Mouse (Mus musculus) liver, embryonic 11.5 days (tissue): Measurements from ENCODE around the gene Mtus2. TPM values are rescaled to one million over a fixed set of nuclear protein-coding genes. Genes with fewer than 3 reads are reported as not detected.
A peak's percentile ranks its signal among the peaks of the same experiment; 100 is the strongest.

Source experiments
- ATAC-seq: fragments of 200-750 bp; cut with Nextera tagmentation; replicated peaks from 2 replicates; pipeline ENCODE4 v1.8.0; 2017; ENCODE audit warnings: moderate number of reproducible peaks, mild to moderate bottlenecking, moderate TSS enrichment, moderate library complexity; ENCODE audit not compliant: low FRiP score
- DNase-seq: peaks from one replicate; pipeline ENCODE4 v3.0.0-alpha.2; 2017; ENCODE audit warnings: low spot score
- H3K27ac ChIP-seq: fragments of 300-500 bp; sonication (generic); 2 replicates; pipeline ENCODE4 v1.5.1; 2014; ENCODE audit warnings: mild to moderate bottlenecking, low read depth, low read length, control low read depth
- H3K27me3 ChIP-seq: fragments of 300-500 bp; sonication (generic); replicated peaks from 2 replicates; pipeline ENCODE4 v1.6.1; 2014; ENCODE audit warnings: low read length, mixed read lengths; ENCODE audit not compliant: control insufficient read depth, insufficient read depth
- H3K36me3 ChIP-seq: fragments of 300-500 bp; sonication (generic); 2 replicates; pipeline ENCODE4 v1.6.1; 2014; ENCODE audit warnings: mild to moderate bottlenecking, low read length, moderate library complexity, mixed read lengths; ENCODE audit not compliant: control insufficient read depth, insufficient read depth
- H3K4me1 ChIP-seq: fragments of 300-500 bp; sonication (generic); replicated peaks from 2 replicates; pipeline ENCODE4 v1.6.1; 2014; ENCODE audit warnings: low read length, mixed read lengths; ENCODE audit not compliant: control insufficient read depth, insufficient read depth
- H3K4me2 ChIP-seq: fragments of 300-500 bp; sonication (generic); 2 replicates; pipeline ENCODE4 v1.6.1; 2014; ENCODE audit warnings: mild to moderate bottlenecking, control low read depth, moderate library complexity
- H3K4me3 ChIP-seq: fragments of 300-500 bp; sonication (generic); 2 replicates; pipeline ENCODE4 v1.5.1; 2014; ENCODE audit warnings: low read depth, low read length, control low read depth
- H3K9ac ChIP-seq: fragments of 300-500 bp; sonication (generic); 2 replicates; pipeline ENCODE4 v1.6.1; 2014; ENCODE audit warnings: low read depth, low read length, control low read depth
- H3K9me3 ChIP-seq: fragments of 300-500 bp; sonication (generic); 2 replicates; pipeline ENCODE4 v1.6.1; 2016; ENCODE audit warnings: low read length, inconsistent platforms, mixed read lengths; ENCODE audit not compliant: control insufficient read depth
- WGBS: fragments of 180-500 bp; shearing (Covaris S2); extraction: QIAGEN DNeasy Blood & Tissue Kit; methylation state at CpG from one replicate; pipeline ENCODE4 v1.1.7; 2014; 5-methylcytosine and 5-hydroxymethylcytosine counted together
- polyA plus RNA-seq: library from polyadenylated mRNA; unstranded; fragments of >200 nt; fragmentation: Nextera tagmentation; extraction: Ambion mirVana; gene quantifications from 2 replicates; pipeline ENCODE4 v1.2.1, GENCODE M21; 2014

Mtus2 gene
- polyA plus RNA-seq, 1 experiment from 2014 or later, result 3.9 TPM

GRCm38 (mm10) chr5:147964776-147965175 is 7.7 kb downstream of the Mtus2 start:
- Histone ChIP-seq H3K27ac (no peak overlapping the region), H3K27me3 (no peaks in the 10 kb centered on the region; the same call in 1 of the 2 replicates), H3K4me3 (no peak overlapping the region), H3K9ac (no peak overlapping the region), H3K36me3 (no peaks in the 10 kb centered on the region), H3K4me1 (no peaks in the 10 kb centered on the region), H3K4me2 (no peak overlapping the region), H3K9me3 (no peaks in the 10 kb centered on the region)
- DNase-seq, result no peak
- 0 out of 2 replicates have a peak, but pooled peaks have one; percentile 29 for ATAC-seq
- WGBS, result 31% methylated on average over 2 of the region's 2 CpGs

- H3K4me3 ChIP-seq, result no peak overlapping the region
These were observed 9.5 kb downstream of the Mtus2 start for GRCm38 (mm10) chr5:147966646-147967045.

DNA sequence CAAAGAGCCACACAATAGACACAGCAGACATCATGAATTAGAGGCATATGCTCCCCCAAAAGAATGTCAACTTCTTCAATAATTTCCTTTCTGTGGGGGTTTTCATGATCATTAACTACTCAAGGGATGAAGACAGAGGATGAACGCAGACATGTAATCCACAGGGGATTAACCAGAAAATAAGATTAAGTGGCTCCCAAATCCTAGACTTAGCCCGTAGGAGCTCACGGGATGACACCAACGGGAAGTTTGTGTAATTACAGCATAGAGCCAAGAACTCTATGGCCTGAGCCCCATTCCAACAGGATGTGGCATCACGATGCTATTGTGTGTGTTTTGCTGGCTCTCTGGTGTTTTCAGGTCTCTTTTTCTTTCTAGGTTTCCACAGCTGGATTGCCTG is 12.4 kb downstream of the Mtus2 start:
- Histone ChIP-seq H3K27me3 (no peaks in the 10 kb centered on the region), H3K27ac (no peak overlapping the region), H3K4me1 (no peaks in the 10 kb centered on the region), H3K4me2 (no peak overlapping the region), H3K4me3 (no peak overlapping the region), H3K9me3 (no peaks in the 10 kb centered on the region), H3K36me3 (no peaks in the 10 kb centered on the region), H3K9ac (no peak overlapping the region)
- ATAC-seq (no peak), DNase-seq (no peak)
- 77% methylated on average over 5 of the region's 5 CpGs for WGBS

More at GRCm38 (mm10) chr5:147966646-147967045, 9.5 kb downstream of the Mtus2 start:
- DNase-seq (no peak), ATAC-seq (no peak)
- WGBS, result 74% methylated on average over 7 of the region's 7 CpGs
- no peaks in the 10 kb centered on the region for H3K4me1 ChIP-seq
- H3K4me2 ChIP-seq, result no peak overlapping the region
- no peaks in the 10 kb centered on the region; the same call in 1 of the 2 replicates for H3K27me3 ChIP-seq
- no peaks in the 10 kb centered on the region for H3K36me3 ChIP-seq
- no peak overlapping the region for H3K27ac ChIP-seq
- no peak overlapping the region for H3K9ac ChIP-seq
- no peaks in the 10 kb centered on the region for H3K9me3 ChIP-seq

GRCm38 (mm10) chr5:147976001-147976400 is 18.9 kb downstream of the Mtus2 start:
- no peaks in the 10 kb centered on the region for H3K9me3 ChIP-seq
- no peaks in the 10 kb centered on the region for H3K36me3 ChIP-seq
- 44% methylated on average over 13 of the region's 13 CpGs for WGBS
- no peaks in the 10 kb centered on the region for H3K4me1 ChIP-seq
- DNase-seq, result no peak
- H3K9ac ChIP-seq, result no peak overlapping the region
- no peak for ATAC-seq
- H3K27me3 ChIP-seq, result no peaks in the 10 kb centered on the region
- H3K27ac ChIP-seq, result no peak overlapping the region
- H3K4me3 ChIP-seq, result no peak overlapping the region
- no peak overlapping the region for H3K4me2 ChIP-seq

- WGBS, result 82% methylated on average over 13 of the region's 13 CpGs
- no peak for ATAC-seq
These were observed 23.5 kb downstream of the Mtus2 start for GRCm38 (mm10) chr5:147980606-147981005.

DNA sequence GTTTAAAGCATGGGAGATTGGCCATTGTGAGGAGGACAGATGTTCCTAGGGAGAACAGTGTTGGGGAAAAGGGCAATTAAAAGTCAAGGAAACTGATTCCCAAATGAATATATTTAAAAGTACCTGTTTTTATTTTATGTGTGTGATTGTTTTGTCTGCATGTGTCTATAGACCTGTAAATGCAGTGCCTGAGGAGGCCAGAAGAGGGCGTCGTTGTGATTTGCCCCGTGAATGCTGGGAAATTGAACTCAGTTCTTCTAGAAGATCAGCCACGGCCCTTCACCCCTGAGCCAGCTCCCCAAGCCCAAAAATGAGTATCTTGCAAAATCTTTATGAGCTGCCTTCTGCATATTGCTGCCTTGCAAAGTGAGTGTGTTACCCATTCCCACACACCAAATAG is 33.2 kb downstream of the Mtus2 start:
- H3K27me3 ChIP-seq, result no peaks in the 10 kb centered on the region
- H3K4me1 ChIP-seq, result no peaks in the 10 kb centered on the region
- no peak overlapping the region for H3K27ac ChIP-seq
- H3K4me2 ChIP-seq, result no peak overlapping the region
- 65% methylated on average over 4 of the region's 4 CpGs for WGBS
- no peak overlapping the region for H3K4me3 ChIP-seq
- H3K9ac ChIP-seq, result no peak overlapping the region
- ATAC-seq (no peak), DNase-seq (no peak)
- no peaks in the 10 kb centered on the region for H3K9me3 ChIP-seq
- H3K36me3 ChIP-seq, result no peaks in the 10 kb centered on the region

More at GRCm38 (mm10) chr5:147980606-147981005, 23.5 kb downstream of the Mtus2 start:
- Histone ChIP-seq H3K4me1 (no peaks in the 10 kb centered on the region), H3K27ac (no peak overlapping the region), H3K4me3 (no peak overlapping the region), H3K36me3 (no peaks in the 10 kb centered on the region), H3K9ac (no peak overlapping the region), H3K4me2 (no peak overlapping the region), H3K9me3 (no peaks in the 10 kb centered on the region), H3K27me3 (no peaks in the 10 kb centered on the region)
- no peak for DNase-seq

DNA sequence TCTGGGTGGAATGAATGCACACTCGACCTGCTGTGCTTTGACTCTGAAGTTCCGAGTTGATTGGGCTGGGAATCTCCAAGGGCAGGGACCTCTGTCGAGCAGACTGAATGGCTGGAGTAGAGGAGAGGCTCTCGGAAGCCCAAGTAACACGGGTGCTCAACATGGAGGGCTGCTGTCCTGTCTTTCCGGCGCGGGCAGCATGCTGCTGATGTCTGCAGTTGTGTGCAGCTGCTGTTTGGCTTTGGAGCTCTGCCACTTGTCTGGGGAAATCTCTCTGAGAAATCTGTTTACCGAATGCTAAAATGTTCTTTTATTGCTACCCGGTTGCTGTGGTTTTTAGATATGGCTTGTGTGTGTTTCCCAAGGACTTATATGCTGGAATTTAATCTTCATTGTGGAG is 33.7 kb downstream of the Mtus2 start:
- no peaks in the 10 kb centered on the region for H3K27me3 ChIP-seq
- H3K4me2 ChIP-seq, result no peak overlapping the region
- DNase-seq (no peak), ATAC-seq (no peak)
- no peak overlapping the region for H3K27ac ChIP-seq
- no peak overlapping the region for H3K9ac ChIP-seq
- H3K4me1 ChIP-seq, result no peaks in the 10 kb centered on the region
- WGBS, result 84% methylated on average over 10 of the region's 10 CpGs
- H3K4me3 ChIP-seq, result no peak overlapping the region
- no peaks in the 10 kb centered on the region for H3K9me3 ChIP-seq
- no peaks in the 10 kb centered on the region for H3K36me3 ChIP-seq

- WGBS, result 20% methylated on average over 20 of the region's 20 CpGs
- Histone ChIP-seq H3K36me3 (no peaks in the 10 kb centered on the region), H3K27me3 (no peaks in the 10 kb centered on the region), H3K9me3 (no peaks in the 10 kb centered on the region), H3K4me2 (peak overlapping the region; percentile 19), H3K9ac (no peak overlapping the region), H3K27ac (no peak overlapping the region), H3K4me1 (no peaks in the 10 kb centered on the region), H3K4me3 (no peak overlapping the region)
- peak; percentile 75 for DNase-seq
- ATAC-seq, result peak; percentile 74
These were observed 35.7 kb downstream of the Mtus2 start for GRCm38 (mm10) chr5:147992581-147993378.

- Histone ChIP-seq H3K36me3 (no peaks in the 10 kb centered on the region), H3K4me2 (no peak overlapping the region), H3K9me3 (no peaks in the 10 kb centered on the region), H3K27me3 (no peaks in the 10 kb centered on the region), H3K4me1 (no peaks in the 10 kb centered on the region), H3K4me3 (no peak overlapping the region), H3K27ac (no peak overlapping the region), H3K9ac (no peak overlapping the region)
- 29% methylated on average over 4 of the region's 4 CpGs for WGBS
- DNase-seq (no peak), ATAC-seq (no peak)
These were observed 48.1 kb downstream of the Mtus2 start for GRCm38 (mm10) chr5:148005263-148005662.
